Mouse (Mus musculus): ENCODE results near the gene Lrig2.

- TF ChIP-seq CTCF (IDR thresholded peaks at IDR 0.05; ENCODE audit: low read depth) (no peak), EP300 (IDR thresholded peaks at IDR 0.05; ENCODE audit: low read depth) (no peak)
Observed at GRCm38 (mm10) chr3:104396736-104397081, 115.0 kb downstream of the Lrig2 start.

Data from liver, postnatal 0 days (tissue).